In the genomic region with DNA sequence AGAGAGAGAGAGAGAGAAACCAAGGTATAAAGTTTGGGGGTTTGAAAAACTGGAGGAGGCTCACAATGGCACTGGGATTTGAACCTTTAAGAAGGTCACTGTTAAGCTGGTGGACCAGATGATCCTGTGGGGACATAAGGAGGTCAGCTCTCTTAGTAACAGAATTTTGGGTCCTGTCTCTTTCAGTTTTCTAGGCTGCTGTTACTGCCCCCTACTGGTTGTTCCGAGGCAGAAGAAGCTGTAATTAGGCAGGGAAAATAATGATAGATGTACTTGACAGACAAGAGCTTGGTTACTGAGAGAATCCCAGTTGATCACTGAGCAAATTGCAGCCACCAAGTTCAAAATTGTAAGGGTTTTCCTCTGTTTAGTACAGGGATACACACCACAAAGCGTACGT, we compare ENCODE assay signal across 10 mouse cellular contexts. TPM values are rescaled to one million over a fixed set of nuclear protein-coding genes. Genes with fewer than 3 reads are reported as not detected.
DNase-seq lines count a peak whose midpoint lies in the region; ATAC-seq lines count a peak whose summit lies in the region.
"Had no signal": no experiment of that assay in that cellular context is flagged by ENCODE, and none has a peak within 500 bp of the region (broad histone marks: within the 10 kb centered on the region; RNA-seq: fewer than 3 reads in every experiment).

No protein-coding gene starts in this region.

- DNase-seq in embryo, embryonic 10 days (ENCODE audit: low spot score), result peak; percentile 32
- DNase-seq in embryo, embryonic 9.5 days (ENCODE audit: extremely low spot score), result no peak
- peak; percentile 23 for DNase-seq in kidney, adult 9 months
- no peak for DNase-seq in kidney, postnatal 10 days
- DNase-seq in 416B (ENCODE audit: low read depth), result peak; percentile 35
- peak; percentile 43 for DNase-seq in R1 (ENCODE audit: low read depth, low spot score)
- no peak for DNase-seq in neural tube, embryonic 10.5 days (ENCODE audit: extremely low spot score, low spot score)
- DNase-seq: gastrocnemius, postnatal 10 days had no signal

- ATAC-seq in megakaryocyte, adult 5-6 weeks (ENCODE audit: poor library complexity, severe bottlenecking), result no peak

RNA-seq across cellular contexts. Expression of a gene that starts 21.1 kb away (rescaled TPM):
- not detected in 2 replicates for total RNA-seq in megakaryocyte, adult 5-6 weeks (2015)
- total RNA-seq in megakaryocyte, adult 5-6 weeks (2017), result not detected in 2 replicates
- total RNA-seq: gastrocnemius, postnatal 10 days; left cerebral cortex, adult 18-20 months had no signal

Comparison
In these comparisons a context has a peak if more than half of its experiments do, and no peak if none do; other contexts are left out.
1. DNase-seq: peak in embryo, embryonic 10 days (single experiment), kidney, adult 9 months (single experiment), 416B (single experiment) and R1 (single experiment); none in embryo, embryonic 9.5 days (single experiment), kidney, postnatal 10 days (single experiment) and neural tube, embryonic 10.5 days (single experiment).